Mouse (Mus musculus) megakaryocyte, embryonic 14.5 days (primary cell): ENCODE results near the gene Galt.

Source experiments
- FLI1 ChIP-seq: IDR thresholded peaks from 2 replicates; pipeline ENCODE4 v1.6.1; 2012; ENCODE audit warnings: low read length, inconsistent platforms, mixed read lengths
- GATA1 ChIP-seq: IDR thresholded peaks from 3 replicates; pipeline ENCODE4 v1.6.1; 2012; ENCODE audit warnings: mixed read lengths, low read length, inconsistent platforms, borderline replicate concordance

- TF ChIP-seq GATA1 (no peak), FLI1 (no peak)
These were observed 43.2 kb upstream of the Galt start for GRCm38 (mm10) chr4:41711705-41712375.
